Mouse (Mus musculus) cerebellum, postnatal 36 days (tissue): ENCODE measurements around the gene Aff3.
A peak's percentile ranks its signal among the peaks of the same experiment; 100 is the strongest.

Experiments
- DNase-seq, 2 experiments: peaks; one replicate each; pipeline ENCODE4 v3.0.0; 2021 to 2022; ENCODE audit warnings: mixed read lengths in 2 of 2

Gene Aff3

DNA sequence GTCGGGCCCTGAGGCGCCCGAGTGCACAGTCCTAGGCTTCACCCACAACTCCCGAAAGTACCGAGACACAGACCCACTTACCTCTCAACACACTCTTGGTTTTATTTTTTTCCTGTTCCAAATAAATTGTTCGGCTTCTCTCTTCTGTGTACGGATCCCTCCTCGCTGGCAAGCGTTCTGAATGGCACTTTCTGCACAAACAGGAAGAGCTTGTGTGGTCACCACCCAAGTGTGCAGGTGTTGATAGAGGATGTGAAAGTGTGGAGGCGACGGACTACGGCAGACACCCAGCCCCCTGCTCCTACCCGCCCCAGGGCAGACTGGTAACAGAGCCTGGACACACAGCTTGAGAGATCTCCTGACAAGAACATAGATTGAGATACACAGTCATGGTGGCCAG, at the start of gene Aff3:
Gene Aff3, minus strand, starts transcription at position 179 of the 400 bp plus-strand sequence.
- DNase-seq: no peak

DNA sequence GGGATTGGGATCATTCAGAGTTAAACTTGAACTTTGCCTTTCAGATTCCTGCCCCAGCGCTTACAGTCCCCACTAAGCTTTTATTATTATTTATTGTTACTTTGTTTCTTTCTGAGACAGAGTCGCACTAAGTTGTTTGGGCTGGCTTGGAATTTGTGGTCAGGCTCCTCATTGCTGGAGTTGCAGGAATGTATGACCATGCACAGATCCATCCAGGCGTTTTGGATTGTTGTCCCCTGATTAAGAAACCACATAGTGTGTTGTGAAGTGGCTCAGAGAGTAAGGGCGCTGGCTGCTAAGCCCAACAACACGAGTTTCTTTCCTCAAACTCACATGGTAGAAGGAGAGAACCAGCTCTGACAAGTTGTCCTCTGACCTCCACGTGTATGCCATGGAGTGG, 35.9 kb upstream of the Aff3 start:
- DNase-seq: no peak

DNA sequence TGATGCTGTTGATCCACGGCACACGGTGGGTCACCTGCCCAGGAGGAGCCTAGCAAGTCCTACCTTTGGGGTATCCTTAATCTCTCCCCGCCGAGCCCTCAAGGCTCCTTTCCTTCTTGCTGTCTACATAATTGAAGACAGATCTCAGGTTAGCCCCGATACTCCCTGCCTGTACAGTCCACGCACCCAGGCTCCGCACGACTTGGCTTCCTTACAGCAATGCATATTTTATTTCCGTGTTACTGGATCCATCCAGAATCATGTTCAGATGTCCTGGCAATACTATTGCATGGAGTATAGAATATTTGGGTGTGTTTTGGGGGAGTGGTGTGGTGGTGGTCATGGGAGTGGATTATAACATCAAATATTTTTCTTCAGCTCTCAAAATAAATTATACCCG, 34.5 kb upstream of the Aff3 start:
- DNase-seq: no peak

DNA sequence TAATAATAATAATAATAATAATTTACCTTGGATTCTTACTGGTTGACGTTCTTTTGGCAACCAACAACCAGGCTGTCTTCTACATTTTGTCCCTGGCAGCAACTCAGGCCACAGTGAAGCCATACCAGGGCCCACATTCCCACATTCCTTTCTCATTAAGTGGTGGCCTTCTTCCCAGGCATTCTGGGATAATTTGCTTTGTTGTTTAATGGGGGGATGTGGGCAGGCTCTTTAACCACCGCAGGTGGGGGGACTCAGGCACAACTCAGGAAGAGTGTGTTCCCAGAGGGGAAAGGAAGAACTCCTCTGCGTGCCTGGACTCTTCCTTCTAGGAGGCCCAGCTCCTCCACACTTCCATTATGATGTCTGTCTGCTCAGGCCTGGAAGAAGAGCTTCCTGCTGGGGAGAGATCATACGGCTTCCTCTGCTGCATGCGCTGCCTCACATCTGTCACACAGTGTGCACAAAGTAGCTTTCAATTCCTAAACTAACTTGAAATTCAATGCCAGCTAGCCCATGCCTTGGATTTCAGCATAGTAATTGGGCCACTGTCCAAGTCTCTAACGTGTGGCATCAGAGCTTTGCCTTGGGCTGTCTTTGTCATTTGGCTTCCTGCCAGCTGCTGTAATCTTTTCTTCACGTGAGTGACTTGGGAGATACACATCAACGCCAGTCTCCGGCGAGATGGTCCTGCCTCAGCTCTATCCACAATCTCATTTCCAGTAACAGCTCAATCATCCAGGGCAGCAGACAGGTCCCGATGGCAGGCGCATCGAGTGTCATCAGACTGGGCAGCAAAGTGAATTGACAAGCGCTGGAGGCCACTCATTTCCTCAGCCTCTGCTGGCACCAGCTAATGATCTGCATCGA, 31.3 kb upstream of the Aff3 start:
- DNase-seq: no peak

GRCm38 (mm10) chr1:38695089-38695811, 30.5 kb upstream of the Aff3 start:
- DNase-seq: no peak

DNA sequence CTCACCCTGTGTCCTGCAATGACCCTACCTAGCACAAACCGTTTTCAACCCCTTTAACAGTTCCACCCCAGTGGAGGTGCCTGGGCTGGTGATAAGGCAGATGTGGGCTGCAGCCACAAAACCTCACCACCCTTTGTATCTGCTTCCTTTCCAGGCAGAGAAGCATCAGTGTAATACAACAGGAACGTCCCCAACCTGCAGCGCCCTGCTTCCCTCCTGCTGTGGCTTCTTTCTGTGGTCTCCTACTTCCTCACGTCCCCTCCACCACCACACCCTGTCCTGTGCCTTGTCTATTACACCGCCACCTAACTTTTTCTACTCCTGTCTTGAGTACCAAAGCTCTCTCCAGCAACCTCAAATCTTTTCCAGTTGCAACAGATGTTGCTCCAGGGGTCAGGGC, 29.4 kb upstream of the Aff3 start:
- DNase-seq: no peak

- DNase-seq: peak; percentile 53 to 58
These were observed 25.7 kb upstream of the Aff3 start for GRCm38 (mm10) chr1:38690471-38690870.

- no peak for DNase-seq
These were observed 23.5 kb upstream of the Aff3 start for GRCm38 (mm10) chr1:38688216-38688615.

DNA sequence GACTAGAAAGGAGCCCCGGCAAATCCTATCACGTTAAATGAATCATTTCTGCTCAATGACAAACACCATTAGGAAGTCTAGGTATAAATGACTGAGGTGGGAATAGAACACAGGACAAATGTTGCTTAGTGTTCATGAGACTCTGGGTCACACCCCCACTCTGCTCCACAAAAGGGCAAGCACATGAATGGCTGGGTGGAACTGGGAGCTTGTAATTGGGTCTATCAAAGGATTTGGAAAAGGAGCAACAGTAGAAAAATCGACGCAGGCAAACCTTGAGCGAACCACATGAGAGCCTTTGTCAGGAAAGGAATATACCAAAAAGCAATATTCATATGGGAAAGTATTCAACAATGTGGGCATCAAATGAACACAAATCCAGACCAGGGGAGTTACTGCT, 21.0 kb upstream of the Aff3 start:
- no peak for DNase-seq

GRCm38 (mm10) chr1:38683158-38683721, 18.5 kb upstream of the Aff3 start:
- no peak for DNase-seq

DNA sequence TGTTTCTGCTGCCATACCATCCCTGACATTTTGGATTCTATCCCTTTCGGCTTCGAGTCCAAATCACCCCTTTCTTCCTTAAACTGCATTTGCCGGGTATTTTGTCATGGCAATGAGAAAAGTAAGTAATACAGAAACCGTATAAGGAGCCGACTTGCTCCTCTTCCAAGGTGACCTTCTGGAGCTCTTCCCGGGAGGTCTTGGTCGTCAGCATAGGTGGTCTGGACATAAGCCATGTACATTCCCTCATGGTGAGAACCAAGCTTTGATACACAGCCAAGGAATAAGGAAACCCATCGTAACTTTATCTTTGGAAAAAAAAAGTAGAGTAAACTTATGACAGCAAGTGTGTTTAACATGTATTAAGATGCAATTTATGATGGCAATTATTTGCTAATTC, 15.1 kb upstream of the Aff3 start:
- DNase-seq: no peak

DNA sequence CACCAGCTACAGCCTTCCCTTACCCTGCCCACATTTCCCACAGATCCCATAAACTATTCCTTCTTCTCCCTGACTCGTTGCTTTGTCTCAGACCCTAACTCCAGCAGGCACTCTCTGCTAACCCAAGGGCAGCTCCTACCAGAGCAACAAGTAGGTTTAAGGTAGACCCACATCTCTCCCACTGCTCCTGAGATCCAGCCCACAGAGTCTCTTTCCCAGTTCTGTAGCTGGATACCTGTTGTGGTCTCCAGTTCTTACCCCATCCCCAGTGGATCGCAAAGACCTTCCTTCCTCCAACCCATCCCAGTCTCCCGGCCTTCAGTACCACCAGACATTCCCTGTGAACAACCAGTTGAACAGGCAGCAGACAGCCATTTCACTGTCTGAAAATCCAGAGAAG, 7.0 kb upstream of the Aff3 start:
- DNase-seq: no peak

DNA sequence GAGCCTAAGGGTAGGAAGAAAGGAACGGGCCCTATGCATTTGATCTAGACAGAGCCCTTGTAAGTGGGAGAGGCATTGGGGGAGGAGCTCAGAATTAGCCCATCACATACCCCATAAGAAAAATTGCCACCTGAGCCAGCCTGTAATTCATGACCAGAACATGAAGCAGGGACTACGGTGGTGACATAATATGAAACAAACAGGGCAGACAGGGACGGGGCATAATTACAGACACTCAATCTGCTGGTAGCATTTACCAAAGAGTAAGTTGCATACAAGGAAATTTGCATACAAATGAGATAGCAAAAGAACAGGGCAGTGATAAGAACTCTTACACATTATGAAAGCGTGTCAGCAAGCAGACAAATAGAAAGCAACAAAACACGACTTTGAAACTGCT, 6.3 kb upstream of the Aff3 start:
- DNase-seq: no peak

- DNase-seq: no peak
These were observed 3.6 kb upstream of the Aff3 start for GRCm38 (mm10) chr1:38668327-38668726.

- no peak for DNase-seq
These were observed 3.1 kb upstream of the Aff3 start for GRCm38 (mm10) chr1:38667892-38668291.

DNA sequence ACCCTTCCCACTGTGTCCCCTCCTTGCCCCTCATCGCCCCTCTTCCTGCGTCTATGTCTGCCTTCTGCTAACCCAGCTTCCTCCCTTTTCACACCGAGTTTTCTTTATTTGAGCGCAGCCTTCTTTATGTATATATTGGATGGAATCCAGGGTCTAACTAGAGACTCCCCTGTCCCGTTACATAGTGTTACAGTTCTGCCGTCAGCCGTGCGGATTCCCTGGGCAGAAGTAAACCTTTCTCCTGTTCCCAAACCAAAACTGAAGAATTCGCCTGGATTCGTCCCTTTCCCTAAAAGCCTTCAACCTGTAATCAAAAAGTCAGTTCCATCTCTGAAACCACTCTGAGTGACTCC, 2.0 kb upstream of the Aff3 start:
- no peak for DNase-seq

GRCm38 (mm10) chr1:38666111-38666765, 1.5 kb upstream of the Aff3 start:
- no peak for DNase-seq

GRCm38 (mm10) chr1:38665611-38666010, 856 bp upstream of the Aff3 start:
- no peak for DNase-seq

GRCm38 (mm10) chr1:38664261-38664660, 494 bp downstream of the Aff3 start:
- DNase-seq: no peak

DNA sequence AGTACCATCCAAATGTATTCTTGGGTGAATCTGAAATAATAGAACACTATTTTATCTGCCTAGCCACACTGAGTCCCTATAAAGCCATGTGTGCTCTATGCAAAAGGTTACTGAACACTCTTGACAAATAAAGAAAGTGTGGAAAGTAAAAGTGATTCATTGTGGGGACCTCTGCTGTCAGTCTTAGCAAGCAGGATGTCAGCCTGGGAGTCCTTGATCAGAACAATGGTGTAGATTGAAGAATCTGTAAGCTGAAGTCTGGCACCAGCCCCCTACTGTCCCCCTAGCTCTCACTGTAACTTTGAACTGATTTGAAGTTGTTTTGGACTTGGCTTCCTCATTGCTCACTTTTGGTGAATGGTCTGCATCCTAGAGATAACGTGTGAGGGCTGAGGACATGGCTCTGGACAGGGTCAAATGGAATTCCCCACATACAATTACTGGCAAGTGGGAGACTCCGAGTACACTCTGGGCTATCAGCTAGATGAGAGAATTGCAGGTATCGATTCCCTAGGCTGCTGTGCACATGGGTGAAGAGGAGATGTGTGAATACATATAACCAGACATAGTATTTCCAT, 2.0 kb downstream of the Aff3 start:
- DNase-seq: no peak

DNA sequence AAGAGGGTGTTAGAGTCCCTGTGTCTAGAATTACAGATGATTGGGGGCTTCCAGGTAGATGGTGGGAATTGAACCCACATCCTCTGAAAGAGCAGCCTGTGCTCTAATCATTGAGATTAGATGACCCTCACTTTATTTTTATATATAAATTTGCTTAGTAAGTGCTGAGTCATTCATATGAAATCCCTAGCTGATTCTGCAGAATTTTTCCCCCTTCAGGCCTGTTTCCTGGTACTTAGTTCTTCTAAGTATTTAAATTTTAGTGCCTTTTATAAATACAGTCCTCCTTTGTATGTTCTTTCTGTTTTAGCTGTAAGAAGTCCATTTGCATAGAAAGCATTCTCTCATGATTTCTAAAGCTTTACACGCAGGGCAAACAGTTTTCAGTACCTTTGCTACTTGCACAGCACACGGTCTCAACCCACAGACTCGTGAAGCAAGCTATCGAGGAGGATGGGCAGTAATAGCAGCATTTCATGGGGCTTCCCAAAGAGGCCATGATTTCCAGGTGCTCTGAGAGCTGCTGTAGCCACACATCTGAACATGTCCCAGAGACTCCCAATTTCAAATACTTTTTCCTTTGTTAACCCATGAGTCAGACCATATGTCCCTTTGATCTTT, 5.7 kb downstream of the Aff3 start:
- DNase-seq: no peak

GRCm38 (mm10) chr1:38658376-38658775, 6.4 kb downstream of the Aff3 start:
- DNase-seq: no peak

DNA sequence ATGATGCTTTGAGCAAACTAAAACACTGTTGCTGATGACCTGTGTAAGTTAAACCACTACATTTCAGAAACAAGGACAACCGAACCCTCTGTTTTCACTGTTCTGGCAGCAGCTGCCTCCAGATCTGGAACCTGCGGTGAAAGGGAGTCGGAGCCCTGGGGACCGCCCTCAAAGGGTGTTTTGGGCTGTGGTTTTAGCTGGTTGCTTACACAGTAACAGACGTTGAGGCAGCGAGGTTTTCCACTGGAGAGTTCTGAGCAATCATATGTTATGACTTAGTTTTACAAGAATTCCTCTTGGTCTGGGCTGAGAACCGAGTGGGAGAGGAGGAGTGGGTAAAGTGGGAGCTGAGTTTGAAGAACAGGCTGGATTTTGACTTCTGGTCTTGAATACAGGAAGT, 7.1 kb downstream of the Aff3 start:
- DNase-seq: no peak
